Mouse (Mus musculus) C3H10T1/2 (cell line): ENCODE results near the gene Vwf. TPM values are rescaled to one million over a fixed set of nuclear protein-coding genes. Genes with fewer than 3 reads are reported as not detected.

Experiments
- polyA plus RNA-seq, 2 experiments: library from polyadenylated mRNA; unstranded; fragments of >200 nt; fragmentation: generic; extraction: Trizol; gene quantifications; one replicate each; pipeline ENCODE4 v1.2.1; 2012; ENCODE audit warnings: missing spikeins in 2 of 2

The Vwf gene
- under 1 TPM; 0.02 to 0.08 TPM for polyA plus RNA-seq

GRCm38 (mm10) chr6:125546474-125546873 is at the start of gene Vwf:
Gene Vwf (plus strand): TSS chr6:125546774.

GRCm38 (mm10) chr6:125690057-125690703 is 143.6 kb downstream of the Vwf start, which contains the start of gene Ano2:
Gene Ano2 (plus strand): TSS chr6:125690419.

Other genes with a start within 250 kb of the Vwf start
- 100 to 1,000 TPM in 1 of 2 experiments, 10 to 100 TPM in 1; 70.3 to 101 TPM for gene Ltbr, start 232.9 kb upstream of the Vwf start, polyA plus RNA-seq
- gene Scnn1a, start 226.1 kb upstream of the Vwf start, polyA plus RNA-seq, result 1 to 10 TPM in 1 of 2 experiments, under 1 TPM in 1; 0.25 to 1.7 TPM
- gene Tnfrsf1a, start 197.4 kb upstream of the Vwf start, polyA plus RNA-seq, result 100 to 1,000 TPM in 1 of 2 experiments, 10 to 100 TPM in 1; 44.2 to 112 TPM
- gene Plekhg6, start 166.0 kb upstream of the Vwf start, polyA plus RNA-seq, result under 1 TPM; 0.12 to 0.84 TPM
- 100 to 1,000 TPM in 1 of 2 experiments, 10 to 100 TPM in 1; 43.5 to 115 TPM for gene Cd9, start 52.0 kb upstream of the Vwf start, polyA plus RNA-seq
- not detected for gene Ano2, start 143.6 kb downstream of the Vwf start, polyA plus RNA-seq